Mouse (Mus musculus) forebrain, embryonic 15.5 days (tissue): Measurements from ENCODE around the gene Tmem262. TPM values are rescaled to one million over a fixed set of nuclear protein-coding genes. Genes with fewer than 3 reads are reported as not detected.
A peak's percentile ranks its signal among the peaks of the same experiment; 100 is the strongest.

Source experiments
- ATAC-seq: fragments of 200-750 bp; cut with Nextera tagmentation; replicated peaks from 2 replicates; pipeline ENCODE4 v1.8.0; 2017; ENCODE audit warnings: mild to moderate bottlenecking, moderate TSS enrichment, moderate library complexity
- H3K27ac ChIP-seq: fragments of 300-500 bp; sonication (generic); replicated peaks from 2 replicates; pipeline ENCODE4 v1.5.1; 2015; ENCODE audit warnings: mild to moderate bottlenecking, inconsistent platforms
- H3K27me3 ChIP-seq: fragments of 300-500 bp; sonication (generic); 2 replicates; pipeline ENCODE4 v1.6.1; 2015; ENCODE audit warnings: inconsistent platforms
- H3K36me3 ChIP-seq: fragments of 300-500 bp; sonication (generic); 2 replicates; pipeline ENCODE4 v1.6.1; 2015; ENCODE audit warnings: mild to moderate bottlenecking, inconsistent platforms
- H3K4me1 ChIP-seq: fragments of 300-500 bp; sonication (generic); 2 replicates; pipeline ENCODE4 v1.6.1; 2015; ENCODE audit warnings: inconsistent platforms
- H3K4me2 ChIP-seq: fragments of 300-500 bp; sonication (generic); replicated peaks from 2 replicates; pipeline ENCODE4 v1.6.1; 2015; ENCODE audit warnings: mild to moderate bottlenecking, inconsistent platforms
- H3K4me3 ChIP-seq: fragments of 300-500 bp; sonication (generic); 2 replicates; pipeline ENCODE4 v1.5.1; 2015; ENCODE audit warnings: mild to moderate bottlenecking, inconsistent platforms
- H3K9ac ChIP-seq: fragments of 300-500 bp; sonication (generic); replicated peaks from 2 replicates; pipeline ENCODE4 v1.6.1; 2015; ENCODE audit warnings: mild to moderate bottlenecking, inconsistent platforms
- H3K9me3 ChIP-seq: fragments of 300-500 bp; sonication (generic); 2 replicates; pipeline ENCODE4 v1.6.1; 2016; ENCODE audit warnings: inconsistent platforms
- WGBS: fragments of 180-500 bp; shearing (Covaris S2); methylation state at CpG from one replicate; pipeline ENCODE4 v1.1.7; 2015; ENCODE audit warnings: mixed read lengths; 5-methylcytosine and 5-hydroxymethylcytosine counted together
- polyA plus RNA-seq: library from polyadenylated mRNA; unstranded; fragments of >200 nt; fragmentation: Nextera tagmentation; extraction: Ambion mirVana; gene quantifications from 2 replicates; pipeline ENCODE4 v1.2.1, GENCODE M21; 2015

Tmem262 gene
- polyA plus RNA-seq, 1 experiment from 2014 or later, result not detected

DNA sequence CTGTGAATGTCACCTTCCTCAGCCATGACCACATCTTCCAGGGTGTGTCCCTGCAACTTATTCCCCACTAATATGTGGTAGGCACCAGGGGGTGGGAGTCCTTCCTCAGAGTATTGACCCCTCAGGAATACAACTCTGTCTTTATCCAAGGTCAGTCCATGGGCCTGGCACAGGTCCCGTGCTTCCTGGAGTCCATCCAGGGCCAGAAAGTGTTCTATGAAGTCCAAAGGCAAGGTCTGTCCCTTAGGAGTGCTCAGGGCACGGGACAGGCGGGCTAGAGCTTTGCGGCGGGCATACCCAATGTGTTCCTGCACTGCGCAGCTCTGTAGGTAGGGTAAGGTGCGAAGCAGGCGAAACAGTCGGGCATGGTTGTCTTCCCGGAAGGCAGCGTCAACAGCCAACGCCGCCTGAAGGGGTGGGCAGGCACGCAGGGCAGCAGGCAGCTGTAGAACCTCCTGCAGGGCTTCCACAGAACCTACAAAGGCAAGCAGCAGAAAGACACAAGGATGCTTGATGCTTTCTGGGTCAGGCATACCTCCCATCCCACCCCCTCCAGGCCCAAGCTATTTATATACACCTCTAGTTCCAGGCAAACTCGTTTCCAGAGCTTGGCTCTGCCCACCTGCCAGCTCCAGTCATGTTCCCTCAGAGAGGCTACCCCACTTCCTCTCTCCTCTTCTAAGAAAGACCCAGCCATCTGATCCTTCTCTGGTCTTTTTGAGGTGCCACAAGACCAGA, 36.4 kb downstream of the Tmem262 start:
- no peak overlapping the region for H3K9ac ChIP-seq
- ATAC-seq, result no peak
- no peak overlapping the region for H3K4me2 ChIP-seq
- H3K9me3 ChIP-seq, result no peaks in the 10 kb centered on the region
- H3K27ac ChIP-seq, result no peak overlapping the region
- peaks cover 26% of the 10 kb centered on the region for H3K4me1 ChIP-seq
- 92% methylated on average over 15 of the region's 15 CpGs for WGBS
- no peaks in the 10 kb centered on the region for H3K27me3 ChIP-seq
- H3K36me3 ChIP-seq, result peaks cover 20% of the 10 kb centered on the region
- no peak overlapping the region for H3K4me3 ChIP-seq

DNA sequence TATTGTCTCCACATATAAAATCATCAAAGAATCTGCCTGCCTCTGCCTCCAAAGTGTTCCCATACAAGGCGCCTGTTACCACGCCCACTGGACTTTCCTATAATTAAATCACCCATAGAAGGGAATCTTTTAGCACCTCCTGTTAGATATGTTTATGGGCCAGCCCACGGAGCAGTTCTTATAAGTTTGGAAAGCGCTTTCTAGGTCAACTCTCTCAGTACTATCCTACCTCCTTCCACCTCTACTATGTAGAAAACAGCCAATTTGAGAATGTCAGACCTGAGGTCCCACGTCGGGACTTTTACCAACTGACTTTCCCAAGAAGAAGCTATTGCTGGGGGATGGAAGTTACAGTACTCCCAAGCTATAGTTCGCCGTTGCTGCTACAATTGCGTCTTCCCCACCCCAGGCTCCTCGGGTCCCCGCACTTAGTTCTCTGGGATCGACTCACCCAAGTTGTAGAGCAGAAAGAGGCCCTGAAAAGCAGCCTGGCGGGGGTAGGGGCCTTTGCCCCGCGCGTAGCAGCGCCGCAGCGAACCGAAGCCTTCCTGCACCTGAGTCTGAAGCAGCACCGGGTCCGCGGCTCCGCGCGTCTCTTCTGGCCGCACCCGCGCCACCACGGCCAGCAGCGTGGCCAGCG, 37.6 kb downstream of the Tmem262 start:
- no peaks in the 10 kb centered on the region for H3K27me3 ChIP-seq
- WGBS, result 5% methylated on average over 32 of the region's 32 CpGs
- H3K4me1 ChIP-seq, result peaks cover 26% of the 10 kb centered on the region
- H3K9me3 ChIP-seq, result no peaks in the 10 kb centered on the region
- H3K36me3 ChIP-seq, result peaks cover 18% of the 10 kb centered on the region
- peak overlapping the region; percentile 84 for H3K4me3 ChIP-seq
- ATAC-seq, result 0 out of 2 replicates have a peak, but pooled peaks have one; percentile 2
- peak overlapping the region; percentile 86 for H3K9ac ChIP-seq
- peak overlapping the region; percentile 96 for H3K27ac ChIP-seq
- peak overlapping the region; percentile 82 for H3K4me2 ChIP-seq

DNA sequence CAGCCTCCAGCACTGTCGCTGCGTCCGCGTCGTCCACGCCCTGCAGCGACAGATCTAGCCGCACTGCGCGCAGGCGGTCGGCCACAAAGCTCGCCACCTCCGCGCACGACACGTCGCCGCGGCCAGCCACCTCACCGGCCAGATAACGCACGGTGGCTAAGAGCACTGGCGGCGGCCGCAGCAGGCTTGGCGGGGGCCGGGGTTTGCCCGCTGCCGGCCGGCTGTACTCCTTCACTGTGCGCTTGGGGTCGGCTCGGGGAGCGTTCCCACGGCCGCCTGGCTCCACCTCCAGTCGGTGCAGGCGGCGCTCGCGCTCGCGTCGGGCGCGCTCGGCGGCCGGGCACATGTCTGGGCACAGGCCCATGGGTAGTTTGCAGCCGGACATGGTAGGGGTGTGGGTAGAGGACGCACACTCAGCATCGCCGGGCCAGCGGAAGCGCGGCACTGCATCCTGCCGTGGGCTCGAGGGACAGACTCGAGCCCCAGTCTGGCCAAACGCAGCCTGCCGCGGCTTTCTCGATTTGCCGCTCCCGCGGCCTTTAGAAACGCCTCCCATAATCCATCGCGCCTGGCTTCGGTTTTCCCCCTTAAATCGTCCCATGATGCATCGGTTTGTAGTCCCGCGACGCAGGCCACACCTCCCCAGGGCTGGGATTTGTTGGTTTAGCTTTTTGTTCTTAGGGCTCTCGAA, 38.3 kb downstream of the Tmem262 start, which contains the start of gene Sac3d1:
TSS of gene Sac3d1 (minus strand) at position 665 of the 691 bp plus-strand sequence.
- no peaks in the 10 kb centered on the region for H3K27me3 ChIP-seq
- peak within 1 kb of the TSS; percentile 82 for H3K4me2 ChIP-seq
- WGBS, result under 1% methylated on average over 77 of the region's 77 CpGs
- no peaks in the 10 kb centered on the region for H3K9me3 ChIP-seq
- peaks cover 18% of the 10 kb centered on the region for H3K36me3 ChIP-seq
- peaks cover 26% of the 10 kb centered on the region for H3K4me1 ChIP-seq
- peak within 1 kb of the TSS; percentile 84 for H3K4me3 ChIP-seq
- ATAC-seq, result peak; percentile 89
- peak within 1 kb of the TSS; percentile 86 for H3K9ac ChIP-seq
- peak within 1 kb of the TSS; percentile 96 for H3K27ac ChIP-seq

DNA sequence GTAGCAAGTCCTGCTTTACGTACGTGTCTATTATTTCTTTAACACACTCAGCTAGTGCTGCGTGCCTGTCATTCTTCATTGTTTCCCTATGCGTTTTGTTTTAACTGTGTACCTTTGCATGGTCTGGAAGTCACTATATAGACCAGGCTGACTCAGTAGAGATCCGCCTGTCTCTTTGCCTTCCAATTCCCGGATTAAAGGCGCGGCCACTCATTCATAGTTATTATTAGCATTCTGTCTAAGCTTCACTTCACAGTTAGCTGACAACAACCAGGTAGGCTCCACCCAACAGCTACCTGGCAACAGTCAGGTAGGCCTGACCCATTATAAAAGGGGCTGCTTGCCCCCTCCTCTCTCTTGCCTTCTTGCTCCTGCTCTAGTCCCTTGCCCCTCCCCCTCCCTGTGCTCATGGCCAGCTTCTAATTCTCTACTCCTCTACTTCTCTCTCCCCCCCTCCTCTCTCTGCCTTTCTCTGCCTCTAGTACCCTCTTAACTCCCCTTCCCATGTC, 38.9 kb downstream of the Tmem262 start:
- peak overlapping the region; percentile 86 for H3K9ac ChIP-seq
- peak overlapping the region; percentile 84 for H3K4me3 ChIP-seq
- peak overlapping the region; percentile 96 for H3K27ac ChIP-seq
- peak overlapping the region; percentile 82 for H3K4me2 ChIP-seq
- H3K4me1 ChIP-seq, result peaks cover 32% of the 10 kb centered on the region
- no peaks in the 10 kb centered on the region for H3K27me3 ChIP-seq
- under 1% methylated on average over 8 of the region's 8 CpGs for WGBS
- H3K36me3 ChIP-seq, result peaks cover 18% of the 10 kb centered on the region
- peak; percentile 35 for ATAC-seq
- no peaks in the 10 kb centered on the region for H3K9me3 ChIP-seq

DNA sequence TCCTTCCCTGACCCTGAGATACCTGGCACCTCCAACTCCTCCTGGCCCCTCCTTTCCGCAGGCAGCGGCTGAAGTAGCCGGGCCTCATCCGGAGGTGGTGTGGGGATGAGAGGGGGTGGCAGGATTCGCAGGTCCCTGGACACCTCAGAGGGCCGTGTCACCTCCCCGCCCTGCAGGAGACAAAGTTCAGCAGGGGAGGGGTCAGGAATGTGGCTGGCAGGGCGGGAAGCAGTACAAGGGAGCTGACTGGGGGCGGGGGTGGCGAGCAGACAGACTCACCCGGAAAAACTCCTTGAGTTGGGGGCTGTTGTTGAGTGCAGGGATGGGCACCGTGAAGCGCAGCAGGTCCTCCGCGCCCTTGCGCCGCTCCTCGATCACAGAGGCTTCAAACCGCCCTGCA, 41.9 kb downstream of the Tmem262 start:
- Histone ChIP-seq H3K27ac (no peak overlapping the region), H3K36me3 (no peaks in the 10 kb centered on the region), H3K9me3 (no peaks in the 10 kb centered on the region), H3K4me3 (no peak overlapping the region), H3K9ac (no peak overlapping the region), H3K4me1 (peaks cover 26% of the 10 kb centered on the region), H3K27me3 (no peaks in the 10 kb centered on the region), H3K4me2 (no peak overlapping the region)
- WGBS, result 42% methylated on average over 19 of the region's 19 CpGs
- ATAC-seq, result no peak

DNA sequence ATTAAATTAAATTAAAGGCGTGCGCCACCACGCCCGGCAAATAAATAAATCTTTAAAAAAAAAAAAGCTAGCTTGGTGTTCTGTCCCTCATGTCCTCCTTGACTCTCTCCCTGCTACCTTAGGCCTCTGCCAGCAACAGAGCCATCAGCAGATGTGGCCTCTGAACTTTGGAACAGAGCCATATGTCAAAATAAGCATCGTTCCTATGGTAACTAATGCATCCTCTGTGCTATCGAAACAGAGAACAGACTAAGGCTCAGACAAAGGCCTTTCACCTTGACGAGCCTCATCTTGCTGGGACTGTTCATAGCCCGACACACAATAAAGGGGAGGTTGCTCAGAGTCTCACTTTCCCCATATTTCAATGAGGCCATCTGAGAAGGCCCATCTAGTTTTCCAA, 43.5 kb downstream of the Tmem262 start:
- H3K4me3 ChIP-seq, result no peak overlapping the region
- peak overlapping the region; percentile 25; the same call in 1 of the 2 replicates for H3K27ac ChIP-seq
- 64% methylated on average over 8 of the region's 8 CpGs for WGBS
- ATAC-seq, result no peak
- no peak overlapping the region for H3K9ac ChIP-seq
- peaks cover 20% of the 10 kb centered on the region for H3K4me1 ChIP-seq
- no peaks in the 10 kb centered on the region for H3K36me3 ChIP-seq
- no peaks in the 10 kb centered on the region for H3K9me3 ChIP-seq
- no peak overlapping the region for H3K4me2 ChIP-seq
- no peaks in the 10 kb centered on the region for H3K27me3 ChIP-seq

DNA sequence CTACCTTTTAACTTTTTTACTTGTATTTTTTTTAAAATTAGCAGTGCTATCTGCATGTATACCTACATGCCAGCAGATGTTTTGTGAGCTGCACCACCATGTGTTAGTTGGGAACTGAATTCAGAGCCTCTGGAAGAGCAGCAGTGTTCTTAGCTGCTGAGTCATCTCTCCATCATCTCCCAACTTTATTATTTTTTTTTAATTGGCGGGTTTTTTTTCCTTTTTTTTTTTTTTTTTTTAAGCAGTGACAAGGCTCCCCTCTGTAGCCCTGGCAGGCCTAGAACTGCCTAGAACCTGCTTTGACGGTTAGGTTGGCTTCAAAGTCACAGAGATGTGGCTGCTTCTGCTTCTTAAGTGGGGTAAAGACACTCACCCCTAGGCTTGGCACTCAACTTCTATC, 45.1 kb downstream of the Tmem262 start:
- no peak for ATAC-seq
- Histone ChIP-seq H3K27me3 (no peaks in the 10 kb centered on the region), H3K36me3 (no peaks in the 10 kb centered on the region), H3K4me1 (peaks cover 10% of the 10 kb centered on the region), H3K4me2 (no peak overlapping the region), H3K27ac (no peak overlapping the region), H3K9me3 (no peaks in the 10 kb centered on the region), H3K9ac (no peak overlapping the region), H3K4me3 (no peak overlapping the region)
- 64% methylated on average over 2 of the region's 2 CpGs for WGBS

DNA sequence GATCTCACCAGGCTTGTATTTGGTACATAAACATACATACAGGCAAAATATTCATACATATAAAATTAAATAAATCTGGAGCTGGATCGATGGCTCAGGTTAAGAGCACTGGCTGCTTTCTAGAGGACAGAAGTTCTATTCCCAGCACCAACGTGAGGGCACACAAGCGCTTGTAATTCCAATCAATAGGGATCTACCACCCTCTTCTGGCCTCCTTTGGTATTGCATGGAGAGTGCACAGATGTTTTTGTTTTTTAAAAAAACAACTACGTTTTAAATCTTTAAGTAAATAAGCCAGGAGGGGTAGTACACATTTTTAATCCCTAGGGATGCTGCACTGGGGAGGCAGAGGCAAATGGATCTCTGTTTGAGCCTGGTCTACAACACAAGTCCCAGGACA, 46.5 kb downstream of the Tmem262 start:
- no peak for ATAC-seq
- Histone ChIP-seq H3K9me3 (no peaks in the 10 kb centered on the region), H3K4me3 (no peak overlapping the region), H3K4me2 (no peak overlapping the region), H3K27ac (no peak overlapping the region), H3K27me3 (no peaks in the 10 kb centered on the region), H3K36me3 (no peaks in the 10 kb centered on the region), H3K4me1 (peaks cover 10% of the 10 kb centered on the region; the same call in 1 of the 2 replicates), H3K9ac (no peak overlapping the region)
- 25% methylated on average over 4 of the region's 4 CpGs for WGBS

DNA sequence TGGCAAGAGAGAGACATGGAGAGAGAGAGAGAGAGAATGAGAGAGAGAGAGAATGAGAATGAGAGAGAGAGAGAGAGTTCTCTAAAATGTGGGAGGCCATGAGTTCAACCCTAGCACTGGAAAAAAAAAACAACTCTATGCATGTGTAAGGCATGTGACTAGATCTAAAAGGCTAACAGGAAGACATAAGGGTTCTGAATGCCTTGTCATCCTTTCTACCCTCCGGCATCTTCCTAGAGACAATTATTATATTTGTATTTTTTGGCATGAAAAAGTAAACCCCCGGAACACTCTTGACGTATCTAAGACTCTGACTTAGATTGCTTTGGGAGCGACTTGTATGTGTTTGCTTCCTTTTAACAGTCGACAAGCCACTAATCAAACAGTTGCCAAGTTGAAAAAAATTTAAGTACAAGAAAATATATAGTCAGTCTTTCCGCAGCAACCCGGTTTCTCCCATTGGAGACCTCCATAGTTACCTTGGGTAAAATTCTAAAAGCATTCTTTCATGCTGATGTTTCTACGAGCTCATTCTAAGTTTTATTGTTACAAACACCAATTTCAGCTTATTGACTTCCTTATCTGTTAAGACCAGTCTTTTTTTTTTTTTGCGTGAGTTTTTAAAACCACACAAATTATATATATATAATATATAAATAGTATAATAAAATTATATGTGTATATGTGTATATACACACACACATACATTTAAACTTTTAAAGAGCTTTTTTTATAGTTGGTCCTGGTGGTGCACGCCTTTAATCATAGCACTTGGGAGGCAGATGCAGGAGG, 47.2 kb downstream of the Tmem262 start:
- 76% methylated on average over 10 of the region's 10 CpGs for WGBS
- peaks cover 10% of the 10 kb centered on the region; the same call in 1 of the 2 replicates for H3K4me1 ChIP-seq
- peak overlapping the region; percentile 51 for H3K4me2 ChIP-seq
- peak overlapping the region; percentile 49 for H3K4me3 ChIP-seq
- no peaks in the 10 kb centered on the region for H3K9me3 ChIP-seq
- no peaks in the 10 kb centered on the region for H3K36me3 ChIP-seq
- no peaks in the 10 kb centered on the region for H3K27me3 ChIP-seq
- ATAC-seq, result no peak
- peak overlapping the region; percentile 85; the same call in 1 of the 2 replicates for H3K27ac ChIP-seq
- H3K9ac ChIP-seq, result no peak overlapping the region

DNA sequence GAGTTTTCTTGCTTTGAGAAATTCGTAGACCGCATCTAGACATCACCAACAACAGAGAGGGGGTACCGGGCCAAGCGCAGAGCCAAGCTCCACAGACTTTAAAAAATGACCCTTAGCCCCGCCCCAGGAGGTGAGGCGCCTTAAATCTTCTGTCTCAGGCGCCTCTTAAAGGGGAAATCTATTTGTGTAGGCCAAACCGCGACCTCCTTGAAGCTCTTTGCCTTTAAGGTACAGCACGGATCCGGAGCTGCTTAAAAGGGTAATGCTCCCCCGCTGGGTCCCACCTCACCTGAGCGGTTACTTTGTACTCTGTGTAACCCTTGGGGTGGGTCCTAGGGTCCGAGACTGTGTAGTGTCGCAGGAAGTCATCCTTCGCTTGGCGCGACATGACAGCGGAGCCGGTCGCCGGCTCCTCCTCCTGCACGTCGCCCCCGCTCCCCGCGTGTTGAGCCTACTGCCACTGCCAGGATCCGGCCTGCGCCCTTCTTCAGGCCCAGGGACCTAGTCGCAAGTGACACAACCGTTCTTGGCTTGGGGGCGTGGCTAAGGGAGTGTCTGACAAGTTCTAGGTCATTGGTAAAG, 48.0 kb downstream of the Tmem262 start, which contains the start of gene Snx15:
TSS of gene Snx15 (minus strand) at position 545 of the 582 bp plus-strand sequence.
- Histone ChIP-seq H3K27me3 (no peaks in the 10 kb centered on the region), H3K36me3 (no peaks in the 10 kb centered on the region), H3K9ac (peak within 1 kb of the TSS; percentile 55), H3K27ac (peak within 1 kb of the TSS; percentile 85), H3K4me1 (peaks cover 10% of the 10 kb centered on the region; the same call in 1 of the 2 replicates), H3K9me3 (no peaks in the 10 kb centered on the region), H3K4me3 (peak within 1 kb of the TSS; percentile 49), H3K4me2 (peak within 1 kb of the TSS; percentile 51)
- under 1% methylated on average over 32 of the region's 32 CpGs for WGBS
- ATAC-seq, result peak; percentile 96
